Mouse (Mus musculus) forebrain, embryonic 13.5 days (tissue): Measurements from ENCODE around the gene Gp6. TPM values are rescaled to one million over a fixed set of nuclear protein-coding genes. Genes with fewer than 3 reads are reported as not detected.

Experiments used
- ATAC-seq: fragments of 200-750 bp; cut with Nextera tagmentation; 2 replicates; pipeline ENCODE4 v1.8.0; 2017
- H3K27ac ChIP-seq: fragments of 300-500 bp; sonication (generic); 2 replicates; pipeline ENCODE4 v1.5.1; 2015; ENCODE audit warnings: inconsistent platforms, mild to moderate bottlenecking, moderate library complexity
- H3K27me3 ChIP-seq: fragments of 300-500 bp; sonication (generic); 2 replicates; pipeline ENCODE4 v1.6.1; 2015; ENCODE audit warnings: mild to moderate bottlenecking, inconsistent platforms
- H3K36me3 ChIP-seq: fragments of 300-500 bp; sonication (generic); 2 replicates; pipeline ENCODE4 v1.6.1; 2015; ENCODE audit warnings: mild to moderate bottlenecking, inconsistent platforms; ENCODE audit not compliant: poor library complexity, severe bottlenecking
- H3K4me1 ChIP-seq: fragments of 300-500 bp; sonication (generic); 2 replicates; pipeline ENCODE4 v1.6.1; 2015; ENCODE audit warnings: inconsistent platforms
- H3K4me2 ChIP-seq: fragments of 300-500 bp; sonication (generic); 2 replicates; pipeline ENCODE4 v1.6.1; 2015; ENCODE audit warnings: inconsistent platforms, mild to moderate bottlenecking, moderate library complexity
- H3K4me3 ChIP-seq: fragments of 300-500 bp; sonication (generic); 2 replicates; pipeline ENCODE4 v1.5.1; 2015; ENCODE audit warnings: mild to moderate bottlenecking, inconsistent platforms
- H3K9ac ChIP-seq: fragments of 300-500 bp; sonication (generic); 2 replicates; pipeline ENCODE4 v1.6.1; 2015; ENCODE audit warnings: mild to moderate bottlenecking, inconsistent platforms
- H3K9me3 ChIP-seq: fragments of 300-500 bp; sonication (generic); replicated peaks from 2 replicates; pipeline ENCODE4 v1.6.1; 2016; ENCODE audit warnings: inconsistent platforms
- WGBS: fragments of 180-500 bp; shearing (Covaris S2); methylation state at CpG from one replicate; pipeline ENCODE4 v1.1.7; 2015; 5-methylcytosine and 5-hydroxymethylcytosine counted together
- microRNA-seq: library from miRNA; unstranded; fragments of <30 nt; microRNA quantifications from one replicate; pipeline ENCODE4, GENCODE M21; 2016
- polyA plus RNA-seq: library from polyadenylated mRNA; unstranded; fragments of >200 nt; fragmentation: Nextera tagmentation; extraction: Ambion mirVana; gene quantifications from 2 replicates; pipeline ENCODE4 v1.2.1, GENCODE M21; 2015

Gene Gp6
- polyA plus RNA-seq, 1 experiment from 2014 or later = 0.05 TPM

- no peak overlapping the region for H3K4me3 ChIP-seq
- no peak for ATAC-seq
- H3K9ac ChIP-seq = no peak overlapping the region
- no peaks in the 10 kb centered on the region for H3K36me3 ChIP-seq
- H3K9me3 ChIP-seq = no peaks in the 10 kb centered on the region; the same call in 1 of the 2 replicates
- no peak overlapping the region for H3K27ac ChIP-seq
- H3K27me3 ChIP-seq = no peaks in the 10 kb centered on the region
- WGBS = 89% methylated on average over 7 of the region's 7 CpGs
- H3K4me2 ChIP-seq = no peak overlapping the region
- H3K4me1 ChIP-seq = no peaks in the 10 kb centered on the region
These were observed 24.0 kb downstream of the Gp6 start for GRCm38 (mm10) chr7:4373521-4373920.

- H3K36me3 ChIP-seq = no peaks in the 10 kb centered on the region
- no peaks in the 10 kb centered on the region for H3K9me3 ChIP-seq
- H3K4me3 ChIP-seq = no peak within 1 kb of the TSS
- H3K27ac ChIP-seq = no peak within 1 kb of the TSS
- no peak for ATAC-seq
- no peak within 1 kb of the TSS for H3K9ac ChIP-seq
- no peaks in the 10 kb centered on the region for H3K4me1 ChIP-seq
- no peak within 1 kb of the TSS for H3K4me2 ChIP-seq
- no peaks in the 10 kb centered on the region for H3K27me3 ChIP-seq
These were observed 60.0 kb downstream of the Gp6 start, which contains the start of gene Ncr1 for GRCm38 (mm10) chr7:4337509-4337908. TSS of gene Ncr1 (plus strand) at chr7:4337724.

- ATAC-seq = no peak
- Histone ChIP-seq H3K9ac (no peak overlapping the region), H3K4me2 (no peak overlapping the region), H3K36me3 (no peaks in the 10 kb centered on the region), H3K4me3 (no peak overlapping the region), H3K4me1 (no peaks in the 10 kb centered on the region), H3K27ac (no peak overlapping the region), H3K9me3 (no peaks in the 10 kb centered on the region), H3K27me3 (no peaks in the 10 kb centered on the region)
- 73% methylated on average over 2 of the region's 2 CpGs for WGBS
These were observed 74.2 kb downstream of the Gp6 start for GRCm38 (mm10) chr7:4323301-4323700.

Small RNA genes lying within 50 kb of the gene (microRNA-seq; reads per million reads assigned to microRNA genes)
- not detected for gene Gm24605
- not detected for gene Gm24752
- not detected for gene Gm25349

Other genes with a start within 250 kb of the Gp6 start
- gene Leng9, start 247.4 kb downstream of the Gp6 start, polyA plus RNA-seq = 3.5 and 3.9 TPM in 2 replicates
- gene Cdc42ep5, start 232.9 kb downstream of the Gp6 start, polyA plus RNA-seq = 5.1 and 5.2 TPM in 2 replicates
- not detected in 2 replicates for gene Lilra5, start 160.0 kb downstream of the Gp6 start, polyA plus RNA-seq
- not detected in 2 replicates for gene Ncr1, start 60.0 kb downstream of the Gp6 start, polyA plus RNA-seq
- 30.5 and 33.6 TPM in 2 replicates for gene Rdh13, start 47.9 kb upstream of the Gp6 start, polyA plus RNA-seq
- gene Eps8l1, start 62.9 kb upstream of the Gp6 start, polyA plus RNA-seq = 4.0 and 5.7 TPM in 2 replicates
- 33.8 and 36.8 TPM in 2 replicates for gene Ppp1r12c, start 103.9 kb upstream of the Gp6 start, polyA plus RNA-seq
- gene Tnnt1, start 118.6 kb upstream of the Gp6 start, polyA plus RNA-seq = 3.9 and 5.7 TPM in 2 replicates
- gene Tnni3, start 126.5 kb upstream of the Gp6 start, polyA plus RNA-seq = 0.89 and 4.9 TPM in 2 replicates
- gene Dnaaf3, start 134.7 kb upstream of the Gp6 start, polyA plus RNA-seq = 1.4 and 2.0 TPM in 2 replicates
- gene Syt5, start 149.8 kb upstream of the Gp6 start, polyA plus RNA-seq = 64.0 and 86.3 TPM in 2 replicates
- 0.09 and 0.13 TPM in 2 replicates for gene Ptprh, start 206.3 kb upstream of the Gp6 start, polyA plus RNA-seq
- 2.9 and 3.3 TPM in 2 replicates for gene Tmem86b, start 233.7 kb upstream of the Gp6 start, polyA plus RNA-seq